Mouse (Mus musculus): ENCODE results near the gene Krtcap2. TPM values are rescaled to one million over a fixed set of nuclear protein-coding genes. Genes with fewer than 3 reads are reported as not detected.

Krtcap2 gene
- polyA plus RNA-seq, 1 experiment from 2014 or later, result 309 TPM

DNA sequence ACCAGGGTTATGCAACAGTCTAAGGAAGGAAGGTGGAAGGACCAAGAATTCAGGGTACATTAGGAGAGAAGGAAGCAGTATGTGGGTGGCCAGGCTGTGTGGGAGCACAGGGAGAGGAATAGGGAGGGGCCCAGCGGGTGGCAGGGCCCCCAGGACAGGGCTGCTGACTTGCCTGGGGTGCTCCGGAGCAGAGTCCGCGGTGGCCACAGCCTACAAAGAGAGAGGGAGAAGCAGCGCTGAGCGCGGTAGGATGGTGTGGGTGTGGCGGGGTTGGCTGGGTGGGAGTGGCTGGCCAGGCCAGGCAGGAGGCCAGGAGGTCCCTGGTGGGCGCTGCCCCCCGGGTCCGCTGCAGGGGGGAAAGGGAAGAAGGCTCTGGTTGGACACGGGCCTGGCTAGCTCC is 7.3 kb upstream of the Krtcap2 start:
- H3K4me2 ChIP-seq (replicated peaks; ENCODE audit: low read depth, low read length), result 0 out of 2 replicates have a peak overlapping the region, but pooled peaks have one; percentile 3
- no peaks in the 10 kb centered on the region for H3K27me3 ChIP-seq (replicated peaks; ENCODE audit: insufficient read depth, low read length)
- H3K4me3 ChIP-seq (ENCODE audit: low read depth, low read length), result no peak overlapping the region
- H3K36me3 ChIP-seq (ENCODE audit: insufficient read depth, low read length), result no peaks in the 10 kb centered on the region
- H3K9me3 ChIP-seq (ENCODE audit: low read length), result no peaks in the 10 kb centered on the region
- H3K4me1 ChIP-seq (ENCODE audit: insufficient read depth, low read depth, low read length), result peaks cover 3% of the 10 kb centered on the region
- no peak overlapping the region for H3K27ac ChIP-seq (ENCODE audit: low read length)
- 43% methylated on average over 12 of the region's 12 CpGs for WGBS
- H3K9ac ChIP-seq (replicated peaks; ENCODE audit: low read depth), result no peak overlapping the region
- TF ChIP-seq EP300 (IDR thresholded peaks at IDR 0.05), result no peak
- TF ChIP-seq CTCF (IDR thresholded peaks at IDR 0.05), result no peak
- DNase-seq (ENCODE audit: low spot score) (no peak), ATAC-seq (peak; percentile 8; the same call in 1 of the 2 replicates)

DNA sequence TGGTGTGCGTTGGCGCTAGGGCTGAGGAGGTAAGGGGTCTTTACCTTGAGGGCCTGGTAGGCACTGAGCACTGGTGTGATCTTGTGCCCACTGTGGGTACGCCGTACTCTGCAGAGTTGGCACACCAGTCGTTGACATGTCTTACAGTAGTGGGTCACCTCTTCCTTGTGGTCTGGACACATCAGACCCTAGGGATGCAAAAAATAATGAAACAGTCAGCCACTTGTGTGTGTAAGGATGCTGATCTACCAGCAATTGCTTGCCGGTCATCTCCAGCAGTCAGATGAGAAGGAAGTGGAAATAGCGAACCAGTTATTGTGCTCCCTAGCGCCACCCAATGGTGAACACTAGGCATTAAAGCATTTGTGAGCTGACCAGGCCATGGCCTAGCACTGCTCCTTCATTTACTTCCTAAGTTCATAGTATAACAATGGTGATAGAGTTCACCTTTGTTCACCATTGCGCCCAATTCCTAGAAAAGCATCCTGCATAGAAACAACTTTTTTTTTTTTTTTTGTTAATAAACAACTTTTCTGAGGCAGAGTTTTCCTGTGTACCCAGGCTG is 3.4 kb upstream of the Krtcap2 start:
- no peak for TF ChIP-seq EP300 (IDR thresholded peaks at IDR 0.05)
- TF ChIP-seq CTCF (IDR thresholded peaks at IDR 0.05), result peak; percentile 87
- DNase-seq (ENCODE audit: low spot score) (peak; percentile 85), ATAC-seq (no peak)
- Histone ChIP-seq H3K4me3 (ENCODE audit: low read depth, low read length) (no peak overlapping the region), H3K27ac (ENCODE audit: low read length) (no peak overlapping the region), H3K27me3 (replicated peaks; ENCODE audit: insufficient read depth, low read length) (peaks cover 6% of the 10 kb centered on the region), H3K9me3 (ENCODE audit: low read length) (no peaks in the 10 kb centered on the region), H3K9ac (replicated peaks; ENCODE audit: low read depth) (no peak overlapping the region), H3K4me2 (replicated peaks; ENCODE audit: low read depth, low read length) (no peak overlapping the region), H3K4me1 (ENCODE audit: insufficient read depth, low read depth, low read length) (peaks cover 25% of the 10 kb centered on the region), H3K36me3 (ENCODE audit: insufficient read depth, low read length) (no peaks in the 10 kb centered on the region)
- 70% methylated on average over 9 of the region's 9 CpGs for WGBS

DNA sequence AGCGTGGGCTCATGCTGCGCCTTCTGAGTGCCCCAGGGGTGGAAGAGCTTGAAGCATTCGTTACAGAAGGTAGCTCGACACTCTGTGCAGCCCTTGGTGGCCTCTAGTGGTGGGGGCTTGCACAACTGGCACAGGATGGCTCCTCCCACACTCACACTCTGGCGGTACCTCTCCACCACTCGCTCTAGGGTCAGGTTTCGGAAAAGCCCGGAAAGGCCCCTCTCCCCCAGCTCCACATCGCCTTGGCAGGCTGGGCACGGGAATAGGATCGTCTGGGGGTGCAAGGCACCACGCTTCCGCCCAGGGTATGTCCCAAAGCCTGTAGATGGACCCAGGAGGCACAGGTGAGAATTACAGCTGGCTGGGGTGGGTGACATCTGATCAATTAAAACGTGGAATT is 2.2 kb upstream of the Krtcap2 start:
- Histone ChIP-seq H3K36me3 (ENCODE audit: insufficient read depth, low read length) (no peaks in the 10 kb centered on the region), H3K27ac (ENCODE audit: low read length) (no peak overlapping the region), H3K27me3 (replicated peaks; ENCODE audit: insufficient read depth, low read length) (peaks cover 6% of the 10 kb centered on the region), H3K9ac (replicated peaks; ENCODE audit: low read depth) (no peak overlapping the region), H3K9me3 (ENCODE audit: low read length) (no peaks in the 10 kb centered on the region), H3K4me2 (replicated peaks; ENCODE audit: low read depth, low read length) (0 out of 2 replicates have a peak overlapping the region, but pooled peaks have one; percentile 11), H3K4me1 (ENCODE audit: insufficient read depth, low read depth, low read length) (peaks cover 25% of the 10 kb centered on the region), H3K4me3 (ENCODE audit: low read depth, low read length) (no peak overlapping the region)
- ATAC-seq (peak; percentile 62), DNase-seq (ENCODE audit: low spot score) (peak; percentile 87)
- 14% methylated on average over 14 of the region's 14 CpGs for WGBS
- TF ChIP-seq EP300 (IDR thresholded peaks at IDR 0.05) (no peak), CTCF (IDR thresholded peaks at IDR 0.05) (peak; percentile 72)

DNA sequence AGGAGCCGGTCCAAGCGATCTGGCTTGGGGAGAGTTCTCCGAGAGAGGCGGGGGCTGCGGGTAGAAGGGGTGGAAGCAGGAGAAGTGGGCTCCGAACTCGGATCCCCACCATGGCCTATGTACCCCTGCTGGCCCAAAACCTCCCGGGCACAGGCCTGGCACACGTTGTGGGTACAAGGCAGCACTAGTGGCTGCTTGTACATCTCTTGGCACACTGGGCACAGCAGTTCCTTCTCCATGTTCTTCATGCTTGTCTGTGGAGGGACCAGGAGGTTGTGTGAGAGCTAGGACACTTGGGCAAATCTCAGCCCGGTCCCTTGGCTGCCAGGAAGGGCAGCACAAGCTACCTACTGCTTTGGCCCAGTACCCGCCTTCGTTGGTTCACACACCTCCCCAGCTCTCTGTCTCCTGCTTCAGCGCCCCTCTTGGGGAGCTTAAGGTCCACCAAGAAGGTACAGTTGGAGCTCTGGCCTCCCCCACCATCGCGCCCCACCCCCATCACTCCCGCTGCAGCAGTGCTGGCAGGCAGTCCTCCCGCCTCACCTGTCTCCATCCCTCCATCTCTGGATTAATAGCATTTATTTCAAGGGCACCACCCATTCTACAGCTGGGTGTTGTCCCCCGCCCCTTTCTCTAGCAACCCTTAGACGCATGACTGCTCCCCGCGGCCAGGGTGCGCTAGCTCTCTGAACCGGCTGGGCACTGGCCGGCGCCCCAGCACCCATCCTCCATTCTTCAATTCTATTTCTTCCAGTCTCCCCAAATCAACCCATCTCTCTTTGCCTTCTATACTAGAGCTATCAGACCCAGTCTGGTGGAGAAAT is 1.4 kb upstream of the Krtcap2 start:
- Histone ChIP-seq H3K4me3 (ENCODE audit: low read depth, low read length) (0 out of 2 replicates have a peak overlapping the region, but pooled peaks have one; percentile 19), H3K4me2 (replicated peaks; ENCODE audit: low read depth, low read length) (peak overlapping the region; percentile 54), H3K36me3 (ENCODE audit: insufficient read depth, low read length) (no peaks in the 10 kb centered on the region), H3K27ac (ENCODE audit: low read length) (no peak overlapping the region), H3K9ac (replicated peaks; ENCODE audit: low read depth) (no peak overlapping the region), H3K27me3 (replicated peaks; ENCODE audit: insufficient read depth, low read length) (peaks cover 6% of the 10 kb centered on the region), H3K9me3 (ENCODE audit: low read length) (no peaks in the 10 kb centered on the region), H3K4me1 (ENCODE audit: insufficient read depth, low read depth, low read length) (peaks cover 25% of the 10 kb centered on the region)
- WGBS, result 17% methylated on average over 25 of the region's 25 CpGs
- no peak for TF ChIP-seq EP300 (IDR thresholded peaks at IDR 0.05)
- peak; percentile 51 for TF ChIP-seq CTCF (IDR thresholded peaks at IDR 0.05)
- 0 out of 2 replicates have a peak, but pooled peaks have one; percentile 18 for ATAC-seq
- peak; percentile 71 for DNase-seq (ENCODE audit: low spot score)

DNA sequence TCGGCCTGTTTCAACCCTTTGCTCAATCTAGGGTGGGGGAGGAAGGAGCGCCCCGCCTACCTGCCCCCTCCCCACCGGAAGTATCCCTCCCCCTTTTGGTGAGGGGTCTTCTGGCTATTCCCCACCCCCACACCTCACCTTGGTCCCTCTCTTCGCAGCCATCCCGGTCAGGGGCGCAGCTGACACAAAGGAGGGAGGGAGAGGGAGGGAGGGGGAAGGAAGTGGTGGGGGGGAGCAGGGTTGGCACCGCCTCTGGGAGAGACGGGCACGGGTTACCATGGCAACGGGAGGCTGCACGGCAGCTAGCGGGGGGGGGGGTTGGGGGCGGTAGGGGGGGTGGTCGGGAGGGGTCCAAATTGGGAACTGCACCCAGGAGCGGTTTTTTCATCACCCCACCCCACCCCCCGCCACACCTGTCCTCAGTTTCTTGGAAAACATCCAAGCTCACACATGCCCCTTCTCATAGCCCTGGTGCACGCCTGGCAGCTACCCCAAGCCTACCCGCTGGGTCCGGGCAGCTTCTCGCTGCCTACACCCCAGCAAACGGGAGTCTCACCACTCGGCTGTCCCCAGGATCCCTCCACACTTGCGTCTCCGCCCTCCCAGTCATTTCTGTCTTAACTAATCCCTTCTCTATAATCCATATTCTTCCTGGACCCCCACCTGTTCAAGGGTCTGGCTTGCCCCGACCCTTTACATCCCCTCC is 631 bp upstream of the Krtcap2 start:
- Histone ChIP-seq H3K27me3 (replicated peaks; ENCODE audit: insufficient read depth, low read length) (peaks cover 6% of the 10 kb centered on the region), H3K9me3 (ENCODE audit: low read length) (no peaks in the 10 kb centered on the region), H3K4me3 (ENCODE audit: low read depth, low read length) (0 out of 2 replicates have a peak overlapping the region, but pooled peaks have one; percentile 19), H3K4me2 (replicated peaks; ENCODE audit: low read depth, low read length) (peak overlapping the region; percentile 54), H3K36me3 (ENCODE audit: insufficient read depth, low read length) (no peaks in the 10 kb centered on the region), H3K27ac (ENCODE audit: low read length) (no peak overlapping the region), H3K9ac (replicated peaks; ENCODE audit: low read depth) (no peak overlapping the region), H3K4me1 (ENCODE audit: insufficient read depth, low read depth, low read length) (peaks cover 25% of the 10 kb centered on the region)
- under 1% methylated on average over 12 of the region's 26 CpGs for whole genome bisulfite sequencing
- DNase-seq (ENCODE audit: low spot score) (peak; percentile 52), ATAC-seq (no peak)
- TF ChIP-seq CTCF (IDR thresholded peaks at IDR 0.05), result no peak
- no peak for TF ChIP-seq EP300 (IDR thresholded peaks at IDR 0.05)
